Mouse (Mus musculus) common myeloid progenitor, adult 5-6 weeks (primary cell): ENCODE data around the gene Zfp691. TPM values are rescaled to one million over a fixed set of nuclear protein-coding genes. Genes with fewer than 3 reads are reported as not detected.

Source experiments
- ATAC-seq: replicated peaks from 2 replicates; pipeline ENCODE4 v1.8.0; 2016; ENCODE audit warnings: low read depth, mild to moderate bottlenecking, moderate TSS enrichment, inconsistent platforms; ENCODE audit not compliant: poor library complexity, severe bottlenecking
- total RNA-seq: library from RNA; stranded (forward); fragments of 200-1000, 187-1606 nt; gene quantifications from 2 replicates; pipeline ENCODE4 v1.2.3, GENCODE M21; 2017

Zfp691 gene
- total RNA-seq: 4.1 and 5.2 TPM in 2 replicates

DNA sequence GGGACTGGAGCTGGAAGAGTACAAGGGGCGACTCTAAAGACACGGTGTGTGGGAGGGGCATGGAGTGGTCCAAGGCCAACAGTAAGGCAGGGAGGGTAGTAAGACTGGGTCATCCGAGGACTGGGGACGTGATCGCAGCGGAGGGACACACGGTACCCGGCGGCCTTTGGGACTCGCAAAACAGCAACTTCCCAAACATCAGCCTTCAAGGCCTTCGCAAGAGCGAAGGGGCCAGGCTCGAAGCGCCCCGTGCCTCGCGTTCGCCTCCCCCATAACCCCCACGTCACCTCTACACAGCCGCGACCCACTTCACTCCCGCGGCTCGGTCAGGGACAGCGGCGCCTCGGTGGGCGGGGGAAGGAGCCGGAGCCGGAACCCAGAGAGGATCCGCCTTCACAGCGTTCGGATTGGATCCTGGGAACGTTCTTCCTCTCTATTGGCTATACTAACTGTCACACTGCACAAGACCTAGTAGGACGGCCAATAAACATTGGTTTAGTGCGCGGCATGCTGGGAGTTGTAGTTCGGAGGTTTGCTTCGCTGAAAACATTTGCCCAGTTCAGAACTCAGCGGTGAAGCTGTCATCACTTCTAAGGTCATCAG lies at the start of gene Zfp691:
Zfp691 (minus strand) TSS at position 345 of the 603 bp plus-strand sequence.
- ATAC-seq: peak; percentile 99

DNA sequence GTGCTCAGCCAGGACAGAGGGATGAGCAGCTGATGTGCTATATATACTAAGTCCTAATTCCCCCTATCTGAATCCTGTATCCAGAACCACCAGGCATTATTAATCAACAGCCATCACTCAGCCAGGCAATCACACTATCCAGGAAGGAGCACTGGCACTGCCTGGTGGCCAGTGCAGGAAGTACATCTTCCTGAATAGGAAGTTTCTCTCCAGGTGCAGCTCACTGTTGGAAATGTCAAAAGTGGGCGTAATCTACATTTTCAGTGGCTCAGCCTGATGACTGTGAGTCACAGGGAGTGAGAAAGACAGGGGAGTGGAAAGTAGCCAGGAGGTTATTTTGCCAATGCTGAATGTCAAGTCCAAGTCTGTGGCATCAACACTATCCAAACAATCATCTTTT lies 49.7 kb upstream of the Zfp691 start:
- ATAC-seq: peak; percentile 82

DNA sequence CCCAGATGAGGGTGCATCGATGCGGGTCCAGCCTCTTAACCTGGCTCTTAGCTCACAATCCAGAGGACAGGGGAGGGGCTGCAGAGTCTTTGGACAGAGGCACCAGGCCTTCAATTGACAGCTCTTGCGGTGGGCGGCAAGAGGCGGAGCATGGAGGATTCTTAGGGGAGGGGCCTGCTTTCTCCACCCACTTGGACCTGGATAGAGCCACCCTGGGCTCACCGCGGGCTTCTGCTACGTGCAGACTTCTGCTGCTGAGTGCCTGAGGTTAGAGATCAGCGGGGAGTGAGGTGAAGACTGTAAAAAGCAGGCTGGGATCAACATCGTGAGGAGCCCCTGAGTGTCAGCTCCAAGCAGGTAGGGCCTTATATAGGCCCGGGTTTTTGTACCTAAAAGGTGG lies 44.2 kb upstream of the Zfp691 start, which contains the start of gene Tmem269:
Tmem269 (minus strand) TSS at position 49 of the 400 bp plus-strand sequence.
- ATAC-seq: 0 out of 2 replicates have a peak, but pooled peaks have one; percentile 46

DNA sequence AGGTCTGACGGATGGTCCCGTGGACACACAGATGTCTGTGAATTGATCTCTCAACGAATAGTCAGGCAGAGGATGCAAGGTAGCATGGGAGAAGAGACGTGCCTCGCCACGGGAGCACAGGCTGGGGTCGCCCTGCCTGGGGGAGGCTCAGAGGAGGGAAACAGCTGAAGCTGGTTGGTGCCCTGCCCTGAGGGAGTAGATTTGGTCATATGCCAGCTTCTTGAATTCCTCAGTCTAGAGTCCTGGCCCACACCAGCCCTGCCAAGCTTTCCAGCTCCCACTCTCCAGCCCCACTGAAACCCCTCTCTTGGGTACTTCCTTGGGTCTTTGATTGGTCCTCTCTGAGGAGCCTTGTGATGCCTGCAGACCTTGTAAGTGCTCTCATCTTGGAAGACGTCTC lies 42.7 kb upstream of the Zfp691 start:
- ATAC-seq: no peak

DNA sequence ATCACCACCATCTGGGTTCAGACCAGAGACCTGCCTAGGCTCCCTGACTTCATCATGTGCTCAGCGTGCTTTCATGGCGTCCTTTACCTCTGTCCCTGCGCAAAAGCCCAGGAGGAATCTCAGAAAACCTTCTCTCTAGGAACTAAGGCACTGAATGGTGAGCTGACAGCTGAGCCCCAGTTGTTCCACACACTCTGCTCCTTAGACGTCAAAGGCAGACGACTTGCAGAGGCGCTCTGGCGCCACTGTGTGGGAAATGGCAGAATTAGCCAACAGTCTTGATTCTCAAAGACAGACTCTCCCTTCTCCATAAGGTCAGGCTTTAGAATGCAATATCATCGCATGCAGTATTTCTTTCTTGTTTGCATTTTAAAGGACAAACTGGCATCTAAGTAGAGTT lies 30.7 kb upstream of the Zfp691 start:
- ATAC-seq: peak; percentile 91

DNA sequence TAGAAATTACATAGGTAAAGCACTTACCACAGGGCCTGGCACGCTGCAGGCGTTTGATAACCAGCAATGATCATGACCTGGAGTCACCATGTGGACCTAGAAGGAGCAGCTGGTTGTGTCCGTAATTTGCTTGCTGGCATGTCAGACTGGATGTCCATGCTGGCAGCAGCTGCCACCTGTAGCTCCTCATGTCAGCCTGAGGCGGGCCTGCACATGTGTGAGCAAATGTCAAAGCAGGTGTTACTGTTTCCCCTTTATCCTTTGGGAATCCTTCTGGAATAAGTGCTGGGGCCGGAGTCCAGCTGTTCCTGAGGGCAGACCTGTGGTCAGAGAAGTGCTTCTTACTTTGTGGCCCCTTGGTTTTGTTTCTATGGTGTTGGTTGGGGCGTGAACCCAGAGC lies 24.1 kb upstream of the Zfp691 start:
- no peak for ATAC-seq

DNA sequence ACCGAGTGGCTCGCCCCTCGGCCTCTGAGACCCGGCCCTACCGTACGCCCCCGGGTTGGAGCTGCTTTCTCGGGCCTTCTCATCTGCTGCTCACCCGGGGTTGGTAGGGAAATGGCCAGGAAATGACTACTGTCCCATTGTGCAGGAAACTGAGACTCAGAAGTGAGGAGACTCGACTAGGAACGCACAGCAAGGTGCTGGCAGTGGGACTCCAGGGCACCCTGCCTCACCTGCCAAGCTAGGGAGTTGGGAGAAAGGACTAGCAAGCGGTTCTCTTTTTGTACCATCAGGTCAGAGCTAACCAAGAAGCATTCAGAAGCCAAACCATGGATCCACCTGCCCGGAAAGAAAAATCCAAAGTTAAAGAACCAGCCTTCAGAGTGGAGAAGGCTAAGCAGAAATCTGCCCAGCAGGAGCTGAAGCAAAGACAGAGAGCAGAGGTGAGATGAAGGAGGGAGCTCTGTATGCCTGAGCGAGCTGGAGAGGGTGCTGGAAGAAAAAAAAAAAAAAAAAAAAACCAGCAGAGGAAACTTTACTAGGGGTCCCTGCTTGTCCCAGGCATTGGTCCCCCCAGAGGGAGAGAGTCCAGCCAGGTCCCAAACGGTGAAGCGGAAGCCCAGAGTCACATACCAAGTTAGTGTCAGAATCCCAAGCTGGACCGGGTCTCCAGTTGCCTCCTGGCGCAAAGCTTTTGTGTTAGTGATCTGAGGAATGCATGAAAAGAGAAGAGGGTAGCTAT lies 21.8 kb upstream of the Zfp691 start:
- ATAC-seq: peak; percentile 15

DNA sequence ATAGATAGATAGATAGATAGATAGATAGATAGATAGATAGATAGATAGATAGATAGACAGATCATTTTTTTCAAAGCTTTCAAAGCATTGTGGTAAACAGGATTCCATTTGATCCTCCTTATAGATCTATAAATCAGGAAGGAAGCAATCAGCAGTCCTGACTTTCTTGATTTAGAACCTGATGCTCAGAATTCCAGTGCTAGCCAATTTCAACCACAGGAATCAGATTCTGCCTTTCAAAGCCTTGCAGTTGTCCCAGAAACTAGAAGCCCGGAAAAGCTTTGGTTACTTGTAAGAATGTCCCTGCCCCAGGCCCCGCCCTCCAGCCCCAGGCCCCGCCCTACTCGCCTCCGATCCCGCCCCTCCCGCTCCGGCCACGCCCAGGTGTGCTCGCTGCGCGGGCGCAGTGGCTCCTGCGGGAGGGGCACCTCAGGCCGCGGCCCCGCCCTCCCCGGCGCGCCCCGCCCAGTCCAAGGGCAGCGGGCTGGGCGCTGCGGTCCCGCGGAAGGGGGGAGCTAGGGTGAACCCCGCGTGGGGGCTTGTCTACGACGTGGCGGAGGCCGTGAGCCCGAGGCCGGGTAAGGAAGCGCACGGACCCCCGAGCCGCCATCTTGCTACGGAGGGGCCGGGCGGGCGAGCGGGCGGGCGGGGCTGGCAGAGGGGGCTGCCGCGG lies 21.1 kb upstream of the Zfp691 start, which contains the start of gene Svbp:
Svbp (plus strand) TSS at position 398 of the 673 bp plus-strand sequence.
- ATAC-seq: peak; percentile 81

DNA sequence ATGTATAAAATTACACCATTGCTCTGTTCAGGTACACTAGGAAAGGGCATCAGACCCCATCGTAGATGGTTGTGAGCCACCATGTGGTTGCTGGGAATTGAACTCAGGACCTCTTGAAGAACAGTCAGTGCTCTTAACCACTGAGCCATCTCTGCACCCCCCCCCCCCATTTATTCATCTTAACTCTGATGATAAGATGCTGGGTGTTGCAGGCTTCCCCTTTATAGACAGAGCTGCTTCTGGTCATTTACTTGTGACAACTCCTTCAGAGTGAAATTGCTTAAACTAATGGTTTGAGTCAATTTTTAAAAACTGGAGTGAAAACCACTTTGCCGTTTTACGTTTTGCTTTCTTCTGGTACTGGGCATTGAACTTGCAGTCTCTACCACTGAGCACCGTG lies 18.8 kb upstream of the Zfp691 start:
- no peak for ATAC-seq

DNA sequence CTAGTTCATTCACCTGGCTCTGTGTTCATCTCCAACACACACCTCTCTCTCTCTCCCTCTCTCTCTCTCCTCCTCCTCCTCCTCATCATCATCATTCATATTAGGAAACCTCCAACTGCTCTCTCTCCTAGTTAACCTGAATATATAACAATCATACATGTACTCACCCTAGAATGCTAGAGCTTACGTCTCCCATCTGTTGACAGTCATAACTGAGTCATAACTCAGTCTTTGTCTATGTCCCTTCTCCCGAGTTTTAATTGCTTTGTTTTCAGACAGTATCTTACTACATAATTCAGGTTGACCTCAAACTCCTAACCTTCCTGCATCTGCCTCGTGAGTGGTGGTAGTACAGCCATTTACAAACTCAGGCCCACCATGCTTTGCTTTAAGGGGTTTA lies 17.3 kb upstream of the Zfp691 start:
- ATAC-seq: no peak

DNA sequence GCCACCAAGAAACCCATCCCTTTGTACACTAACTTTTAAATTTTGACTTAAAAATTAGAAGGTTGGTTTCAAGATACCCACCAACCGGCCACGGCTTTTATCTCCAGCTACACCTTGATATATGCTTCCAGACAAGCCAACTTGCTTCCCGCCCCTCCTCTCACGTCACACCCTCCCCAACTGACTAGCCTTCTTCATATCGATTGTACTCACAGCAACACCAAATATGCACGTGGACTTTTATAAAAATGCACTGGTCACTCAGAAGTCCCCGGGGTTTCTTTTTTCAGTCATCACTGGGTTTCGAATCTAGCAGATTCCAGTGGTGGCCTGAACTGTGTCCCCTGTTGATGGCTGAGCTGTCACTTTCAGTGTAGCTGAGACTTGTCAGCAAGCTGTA lies 16.6 kb upstream of the Zfp691 start:
- no peak; the same call in 1 of the 2 replicates for ATAC-seq

DNA sequence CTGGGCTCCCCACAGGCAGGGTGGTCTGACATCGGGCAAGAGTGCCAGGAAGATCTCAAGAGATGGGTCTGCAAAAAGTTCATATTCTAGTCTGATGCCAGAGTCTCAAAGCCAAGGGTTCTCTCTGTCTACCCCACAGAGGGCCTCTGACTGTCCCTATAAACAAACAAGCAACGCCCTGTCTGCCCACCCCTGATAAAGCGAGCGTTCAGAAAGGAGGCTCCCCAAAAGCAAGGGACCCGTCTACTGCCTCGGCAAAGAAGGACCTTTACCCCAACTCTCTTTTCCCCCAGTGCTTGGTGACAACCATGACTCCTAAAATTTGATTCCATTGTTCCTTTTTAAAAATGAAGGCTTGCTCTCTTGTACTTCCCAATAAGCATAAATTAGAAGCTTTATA lies 15.9 kb upstream of the Zfp691 start, which contains the start of gene Ermap:
Ermap (minus strand) TSS at position 148 of the 400 bp plus-strand sequence.
- peak; percentile 53 for ATAC-seq

DNA sequence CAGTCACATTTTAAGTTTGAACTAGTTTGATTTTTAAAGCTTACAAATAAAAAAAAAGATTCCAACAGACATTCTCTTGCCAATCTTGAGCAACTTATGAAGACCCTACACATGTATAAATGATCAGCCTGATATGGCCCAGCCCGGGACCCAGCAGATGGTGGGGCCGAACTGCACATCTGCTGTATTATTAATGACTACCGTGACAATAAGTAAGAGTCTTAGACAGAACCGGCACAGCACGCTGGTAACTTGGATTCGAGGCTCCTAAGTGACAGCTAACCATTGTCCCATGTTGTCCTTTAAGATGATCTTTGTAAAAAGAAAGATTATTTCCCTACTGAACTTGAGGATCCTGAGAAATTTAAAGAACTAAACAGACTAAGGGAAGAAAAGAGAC lies 15.4 kb upstream of the Zfp691 start:
- ATAC-seq: no peak

DNA sequence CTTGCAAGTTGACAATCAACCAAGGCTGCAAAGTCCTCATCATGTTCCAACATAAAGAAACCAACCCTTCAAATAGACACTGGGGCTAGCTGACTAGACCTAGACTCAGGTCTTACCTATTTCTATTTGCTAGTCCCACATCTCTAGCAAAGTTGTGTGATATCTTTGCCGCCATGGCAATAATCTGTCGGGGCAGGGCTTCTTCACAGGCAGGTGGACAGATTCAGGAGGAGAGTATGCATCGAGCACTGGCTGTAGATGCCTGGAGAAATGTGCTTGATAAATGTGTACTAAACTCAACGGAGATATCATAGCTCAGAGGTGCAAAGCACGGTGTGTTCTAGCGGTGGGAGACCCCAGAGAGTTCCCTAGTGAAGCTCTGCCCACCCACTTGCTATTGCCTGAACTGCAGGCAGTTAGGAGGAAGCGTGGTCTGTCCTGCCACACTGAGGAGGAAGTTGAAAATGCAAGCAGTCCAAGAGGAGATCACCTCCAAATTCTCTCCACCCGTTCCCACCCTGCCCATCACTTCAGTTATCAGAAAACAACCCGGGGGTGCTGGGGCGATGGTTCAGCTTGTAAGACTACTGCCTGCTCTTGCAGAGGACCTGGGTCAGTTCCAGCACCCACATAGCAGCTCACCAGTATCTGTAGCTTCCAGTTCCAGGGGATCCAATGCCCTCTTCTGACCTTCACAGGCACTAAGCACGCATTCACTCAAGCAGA lies 14.2 kb upstream of the Zfp691 start:
- peak; percentile 67 for ATAC-seq

DNA sequence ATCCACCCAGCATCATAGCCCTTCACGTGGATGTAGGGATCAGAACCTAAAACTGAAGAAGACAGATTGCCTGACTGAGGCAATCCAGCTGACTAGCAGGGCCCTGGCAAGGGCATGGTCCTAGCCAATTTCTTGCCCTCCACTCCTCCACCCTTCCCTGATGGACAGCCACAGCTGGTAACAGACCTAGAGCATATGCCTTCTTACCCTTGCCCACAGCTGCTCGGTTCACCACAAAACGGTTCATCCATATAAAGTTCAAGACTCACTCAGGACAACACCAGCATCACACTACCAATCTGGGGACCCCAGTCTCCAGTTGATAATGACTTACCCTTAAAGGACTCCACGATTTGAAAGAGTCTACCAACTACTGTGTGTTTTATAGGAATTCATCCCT lies 11.8 kb upstream of the Zfp691 start:
- ATAC-seq: no peak

DNA sequence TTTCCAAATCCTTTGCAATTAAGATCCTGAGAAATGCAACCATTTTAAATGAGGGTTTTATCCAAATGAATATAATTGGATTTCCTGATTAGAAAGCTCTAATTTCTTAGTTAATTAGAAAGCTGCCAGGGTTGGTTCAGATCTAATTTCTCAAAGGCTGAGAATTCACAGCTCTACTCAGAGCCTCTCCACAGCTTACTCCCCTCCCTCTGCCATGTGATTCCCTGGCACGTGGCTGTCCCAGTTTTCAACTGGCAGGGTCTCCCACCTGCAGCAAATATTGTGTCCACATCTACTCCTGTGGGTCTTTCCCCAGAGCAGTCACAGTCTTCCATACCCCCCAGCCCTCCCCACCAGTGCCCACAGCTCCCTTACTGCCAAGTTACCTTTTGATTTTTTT lies 9.5 kb upstream of the Zfp691 start:
- ATAC-seq: no peak

DNA sequence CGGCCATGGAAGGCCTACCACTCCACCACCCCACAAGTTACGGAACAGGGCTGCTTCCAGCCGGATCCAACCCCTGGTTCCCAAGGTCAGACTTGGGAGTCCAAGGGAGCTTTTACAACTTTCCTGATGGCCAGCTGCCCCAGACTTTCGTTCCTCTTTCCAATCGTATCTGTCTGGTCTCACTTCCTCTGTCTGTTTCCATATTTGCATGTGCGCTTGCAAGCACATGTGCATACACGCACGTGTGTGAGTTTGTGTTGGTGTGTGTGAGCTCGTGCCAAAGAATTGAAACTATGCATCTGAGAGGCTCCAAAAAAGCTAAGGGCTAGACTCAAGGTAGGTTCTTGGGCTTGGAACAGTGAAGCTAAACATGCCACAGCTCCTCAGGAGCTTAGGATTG lies 7.5 kb upstream of the Zfp691 start:
- peak; percentile 74 for ATAC-seq

DNA sequence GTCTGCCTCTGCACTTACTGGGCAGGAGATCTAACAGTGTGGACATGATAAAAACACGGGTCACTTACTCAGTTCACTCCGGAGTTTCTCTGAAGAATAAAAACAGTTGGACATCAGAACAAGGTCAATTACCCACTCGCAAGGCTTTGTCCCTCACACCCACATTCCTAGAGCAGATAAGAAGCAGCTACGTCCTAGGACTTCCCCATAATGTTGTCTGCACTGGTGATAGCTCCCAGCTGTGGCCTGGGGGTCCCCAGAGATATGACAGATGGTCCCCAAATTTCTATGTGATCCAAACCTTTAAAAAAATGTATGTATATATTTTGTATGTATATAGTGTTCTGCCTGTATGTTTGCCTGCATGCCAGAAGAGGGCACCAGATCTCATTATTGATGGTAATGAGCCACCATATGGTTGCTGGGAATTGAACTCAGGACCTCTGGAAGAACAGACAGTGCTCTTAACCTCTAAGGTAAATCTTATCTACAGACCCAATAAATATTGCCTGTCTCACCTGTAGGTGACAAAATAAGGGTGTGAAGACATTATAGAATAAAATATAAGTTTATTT lies 6.2 kb upstream of the Zfp691 start:
- no peak for ATAC-seq

DNA sequence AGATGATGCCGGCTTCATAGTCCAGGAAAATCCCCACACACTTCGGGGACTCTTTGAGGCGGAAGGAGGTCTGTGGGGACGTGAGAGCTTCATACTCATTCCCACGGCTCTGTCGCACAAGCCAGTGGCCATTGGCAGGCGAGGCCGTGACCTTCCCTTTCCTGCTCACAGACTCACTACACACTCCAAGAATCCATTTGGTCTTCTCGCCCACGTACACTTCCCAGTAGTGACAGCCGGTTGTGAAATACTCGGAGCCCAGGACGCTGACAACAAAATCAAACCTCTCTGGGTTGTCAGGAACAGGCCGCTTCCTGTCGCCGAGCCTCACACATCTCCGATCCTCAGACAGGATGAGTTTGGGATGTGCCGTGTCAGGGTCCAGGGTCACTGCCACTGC lies 4.3 kb upstream of the Zfp691 start:
- no peak for ATAC-seq

DNA sequence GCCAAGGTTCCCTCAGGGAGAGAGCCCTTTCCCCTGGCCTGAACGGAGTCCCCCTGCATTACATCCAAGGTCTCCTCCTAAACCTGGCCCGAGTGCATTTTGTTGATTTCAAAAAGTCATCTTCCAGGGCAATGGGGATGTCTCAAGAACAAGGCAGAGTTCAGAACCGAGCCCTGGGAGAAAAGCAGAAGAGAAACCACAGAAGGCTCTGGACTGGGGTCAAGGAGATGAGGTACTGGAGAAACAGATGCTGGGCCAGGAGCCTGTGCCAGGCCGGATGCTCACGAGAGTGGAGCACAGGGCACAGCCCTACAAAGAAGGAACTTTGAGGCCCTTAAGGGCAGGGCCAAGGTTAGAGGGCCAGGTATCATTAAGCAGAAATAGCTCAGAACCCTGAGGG lies 3.7 kb upstream of the Zfp691 start:
- no peak for ATAC-seq
